Mouse (Mus musculus) heart, embryonic 16.5 days (tissue): ENCODE measurements around the gene Mtcl1. TPM values are rescaled to one million over a fixed set of nuclear protein-coding genes. Genes with fewer than 3 reads are reported as not detected.

Experiments
- ATAC-seq: fragments of 200-750 bp; cut with Nextera tagmentation; replicated peaks from 2 replicates; pipeline ENCODE4 v1.8.0; 2017; ENCODE audit warnings: moderate number of reproducible peaks; ENCODE audit not compliant: insufficient read depth, low FRiP score; ENCODE audit errors: extremely low read depth
- H3K27ac ChIP-seq: fragments of 300-500 bp; sonication (generic); 2 replicates; pipeline ENCODE4 v1.5.1; 2014; ENCODE audit warnings: mild to moderate bottlenecking, low read length, control low read depth, moderate library complexity
- H3K27me3 ChIP-seq: fragments of 300-500 bp; sonication (generic); 2 replicates; pipeline ENCODE4 v1.6.1; 2014; ENCODE audit warnings: low read length, mixed read lengths; ENCODE audit not compliant: control insufficient read depth, insufficient read depth
- H3K36me3 ChIP-seq: fragments of 300-500 bp; sonication (generic); 2 replicates; pipeline ENCODE4 v1.6.1; 2014; ENCODE audit not compliant: control insufficient read depth, insufficient read depth
- H3K4me1 ChIP-seq: fragments of 300-500 bp; sonication (generic); 2 replicates; pipeline ENCODE4 v1.6.1; 2014; ENCODE audit warnings: low read length, mixed read lengths; ENCODE audit not compliant: control insufficient read depth, insufficient read depth
- H3K4me2 ChIP-seq: fragments of 300-500 bp; sonication (generic); 2 replicates; pipeline ENCODE4 v1.6.1; 2014; ENCODE audit warnings: low read depth, mild to moderate bottlenecking, control low read depth, low read length
- H3K4me3 ChIP-seq: fragments of 300-500 bp; sonication (generic); 2 replicates; pipeline ENCODE4 v1.5.1; 2014; ENCODE audit warnings: mild to moderate bottlenecking, control low read depth, low read length
- H3K9ac ChIP-seq: fragments of 300-500 bp; sonication (generic); 2 replicates; pipeline ENCODE4 v1.6.1; 2014; ENCODE audit warnings: low read length, control low read depth
- H3K9me3 ChIP-seq: fragments of 300-500 bp; sonication (generic); replicated peaks from 2 replicates; pipeline ENCODE4 v1.6.1; 2016; ENCODE audit warnings: low read length; ENCODE audit not compliant: control insufficient read depth
- WGBS: fragments of 180-500 bp; shearing (Covaris S2); extraction: QIAGEN DNeasy Blood & Tissue Kit; methylation state at CpG from one replicate; pipeline ENCODE4 v1.1.7; 2014; 5-methylcytosine and 5-hydroxymethylcytosine counted together
- polyA plus RNA-seq: library from polyadenylated mRNA; unstranded; fragments of >200 nt; fragmentation: Nextera tagmentation; extraction: Ambion mirVana; gene quantifications from 2 replicates; pipeline ENCODE4 v1.2.1, GENCODE M21; 2015

Gene Mtcl1
- polyA plus RNA-seq, 1 experiment from 2014 or later = 1.9 TPM

- no peak overlapping the region for H3K4me2 ChIP-seq
- H3K4me1 ChIP-seq = no peaks in the 10 kb centered on the region
- 85% methylated on average over 4 of the region's 4 CpGs for WGBS
- H3K36me3 ChIP-seq = no peaks in the 10 kb centered on the region
- H3K27me3 ChIP-seq = no peaks in the 10 kb centered on the region
- peaks cover 6% of the 10 kb centered on the region for H3K9me3 ChIP-seq
- H3K9ac ChIP-seq = no peak overlapping the region
- H3K4me3 ChIP-seq = no peak overlapping the region
- no peak overlapping the region for H3K27ac ChIP-seq
- no peak for ATAC-seq
Observed at GRCm38 (mm10) chr17:66293581-66293980, 156.0 kb downstream of the Mtcl1 start.

GRCm38 (mm10) chr17:66289894-66290293, 159.7 kb downstream of the Mtcl1 start:
- Histone ChIP-seq H3K4me3 (no peak overlapping the region), H3K4me2 (no peak overlapping the region), H3K4me1 (no peaks in the 10 kb centered on the region), H3K27me3 (no peaks in the 10 kb centered on the region), H3K27ac (no peak overlapping the region), H3K9me3 (peaks cover 6% of the 10 kb centered on the region), H3K9ac (no peak overlapping the region), H3K36me3 (no peaks in the 10 kb centered on the region)
- no peak for ATAC-seq
- WGBS = 86% methylated on average over 4 of the region's 4 CpGs

Other genes with a start within 250 kb of the Mtcl1 start
- 39.0 and 48.6 TPM in 2 replicates for gene Rab12, start 70.0 kb upstream of the Mtcl1 start, polyA plus RNA-seq
- 0.05 TPM in 1 of 2 replicates, not detected in the other for gene Themis3, start 144.9 kb upstream of the Mtcl1 start, polyA plus RNA-seq